Mouse (Mus musculus) midbrain, embryonic 14.5 days (tissue): ENCODE measurements around the gene Paox. TPM values are rescaled to one million over a fixed set of nuclear protein-coding genes. Genes with fewer than 3 reads are reported as not detected.

Experiments
- ATAC-seq: fragments of 200-750 bp; cut with Nextera tagmentation; 2 replicates; pipeline ENCODE4 v1.8.0; 2017; ENCODE audit warnings: moderate number of reproducible peaks, moderate library complexity; ENCODE audit not compliant: low FRiP score, low TSS enrichment
- DNase-seq: peaks from one replicate; pipeline ENCODE4 v3.0.0-alpha.2; 2015
- H3K27ac ChIP-seq: fragments of 300-500 bp; sonication (generic); replicated peaks from 2 replicates; pipeline ENCODE4 v1.5.1; 2014; ENCODE audit warnings: mild to moderate bottlenecking, low read depth, low read length, moderate library complexity
- H3K27me3 ChIP-seq: fragments of 300-500 bp; sonication (generic); 2 replicates; pipeline ENCODE4 v1.6.1; 2014; ENCODE audit warnings: low read length, control low read depth, mixed read lengths; ENCODE audit not compliant: control insufficient read depth, insufficient read depth
- H3K36me3 ChIP-seq: fragments of 300-500 bp; sonication (generic); 2 replicates; pipeline ENCODE4 v1.6.1; 2014; ENCODE audit warnings: low read length, control low read depth; ENCODE audit not compliant: control insufficient read depth, insufficient read depth
- H3K4me1 ChIP-seq: fragments of 300-500 bp; sonication (generic); 2 replicates; pipeline ENCODE4 v1.6.1; 2014; ENCODE audit warnings: mild to moderate bottlenecking, antibody characterized with exemption, low read length, control low read depth; ENCODE audit not compliant: control insufficient read depth, insufficient read depth
- H3K4me2 ChIP-seq: fragments of 300-500 bp; sonication (generic); 2 replicates; pipeline ENCODE4 v1.6.1; 2014; ENCODE audit warnings: mild to moderate bottlenecking, low read length, moderate library complexity
- H3K4me3 ChIP-seq: fragments of 300-500 bp; sonication (generic); replicated peaks from 2 replicates; pipeline ENCODE4 v1.5.1; 2014; ENCODE audit warnings: low read depth, low read length
- H3K9ac ChIP-seq: fragments of 300-500 bp; sonication (generic); replicated peaks from 2 replicates; pipeline ENCODE4 v1.6.1; 2014; ENCODE audit warnings: mild to moderate bottlenecking, low read length, moderate library complexity
- H3K9me3 ChIP-seq: fragments of 300-500 bp; sonication (generic); 2 replicates; pipeline ENCODE4 v1.6.1; 2016; ENCODE audit warnings: low read length, control low read depth, mixed read lengths; ENCODE audit not compliant: control insufficient read depth
- WGBS: fragments of 180-500 bp; shearing (Covaris S2); extraction: QIAGEN DNeasy Blood & Tissue Kit; methylation state at CpG from one replicate; pipeline ENCODE4 v1.1.7; 2014; 5-methylcytosine and 5-hydroxymethylcytosine counted together
- polyA plus RNA-seq: library from polyadenylated mRNA; unstranded; fragments of >200 nt; fragmentation: Nextera tagmentation; extraction: Ambion mirVana; gene quantifications from 2 replicates; pipeline ENCODE4 v1.2.1, GENCODE M21; 2014

Paox gene
- polyA plus RNA-seq, 1 experiment from 2014 or later, result 6.7 TPM

DNA sequence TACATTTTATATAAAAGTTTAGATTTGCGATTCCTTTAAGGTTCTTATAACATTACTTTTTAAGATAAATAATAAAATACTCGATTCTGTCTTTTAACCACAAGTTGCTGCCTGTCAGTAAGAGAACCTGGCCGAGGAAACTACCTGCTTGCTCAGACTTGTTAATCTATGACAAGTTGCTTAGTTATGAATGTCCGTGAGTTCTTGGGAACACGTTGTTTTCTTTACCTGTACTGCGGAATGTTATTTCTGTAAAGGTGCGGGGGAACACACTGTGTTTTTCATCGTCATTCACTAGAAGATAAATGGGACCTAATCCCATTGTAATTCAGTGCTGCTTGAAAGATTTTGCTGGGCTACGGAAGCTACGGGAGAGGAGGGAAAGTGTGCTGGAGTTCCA lies 25.0 kb upstream of the Paox start:
- Histone ChIP-seq H3K4me1 (no peaks in the 10 kb centered on the region), H3K9me3 (no peaks in the 10 kb centered on the region), H3K36me3 (no peaks in the 10 kb centered on the region), H3K27me3 (no peaks in the 10 kb centered on the region), H3K4me3 (no peak overlapping the region), H3K9ac (no peak overlapping the region), H3K27ac (no peak overlapping the region), H3K4me2 (no peak overlapping the region)
- DNase-seq (no peak), ATAC-seq (no peak)
- 66% methylated on average over 10 of the region's 10 CpGs for WGBS

GRCm38 (mm10) chr7:140092924-140093528 lies 22.6 kb upstream of the Paox start, which contains the start of gene Prap1:
TSS of gene Prap1 (plus strand) at chr7:140093395.
- Histone ChIP-seq H3K27me3 (no peaks in the 10 kb centered on the region), H3K4me3 (no peak within 1 kb of the TSS), H3K4me2 (no peak within 1 kb of the TSS), H3K4me1 (no peaks in the 10 kb centered on the region), H3K9ac (no peak within 1 kb of the TSS), H3K27ac (no peak within 1 kb of the TSS), H3K9me3 (no peaks in the 10 kb centered on the region), H3K36me3 (no peaks in the 10 kb centered on the region)
- ATAC-seq (no peak), DNase-seq (no peak)
- 71% methylated on average over 5 of the region's 5 CpGs for WGBS

DNA sequence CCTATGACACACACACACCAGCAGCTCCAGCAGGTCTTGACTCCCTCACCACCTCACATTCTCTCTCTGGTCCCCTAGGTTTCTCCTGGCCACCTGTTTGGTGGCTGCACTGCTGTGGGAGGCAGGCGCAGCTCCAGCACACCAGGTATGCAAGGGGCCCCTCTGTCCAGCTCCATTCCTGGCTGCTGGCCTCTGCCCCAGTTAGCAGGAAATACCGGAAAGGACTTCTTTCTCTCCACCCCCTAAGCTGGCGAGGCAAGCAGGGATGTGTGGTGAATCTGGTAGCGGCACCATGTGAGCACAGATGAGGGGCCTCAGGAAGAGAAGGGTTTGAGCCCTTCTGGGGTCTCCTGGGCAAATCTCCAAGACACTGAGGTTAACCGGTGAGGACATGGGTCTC lies 20.6 kb upstream of the Paox start:
- Histone ChIP-seq H3K27me3 (no peaks in the 10 kb centered on the region), H3K36me3 (no peaks in the 10 kb centered on the region), H3K27ac (no peak overlapping the region), H3K4me1 (no peaks in the 10 kb centered on the region), H3K9ac (no peak overlapping the region), H3K9me3 (no peaks in the 10 kb centered on the region), H3K4me2 (no peak overlapping the region), H3K4me3 (no peak overlapping the region)
- no peak for ATAC-seq
- 67% methylated on average over 5 of the region's 5 CpGs for WGBS
- no peak for DNase-seq

GRCm38 (mm10) chr7:140095556-140095955 lies 20.0 kb upstream of the Paox start:
- no peaks in the 10 kb centered on the region for H3K36me3 ChIP-seq
- no peak overlapping the region for H3K9ac ChIP-seq
- H3K4me2 ChIP-seq, result no peak overlapping the region
- H3K4me3 ChIP-seq, result no peak overlapping the region
- 75% methylated on average over 1 of the region's 1 CpGs for WGBS
- H3K27ac ChIP-seq, result no peak overlapping the region
- DNase-seq (no peak), ATAC-seq (no peak)
- no peaks in the 10 kb centered on the region for H3K4me1 ChIP-seq
- H3K27me3 ChIP-seq, result no peaks in the 10 kb centered on the region
- H3K9me3 ChIP-seq, result no peaks in the 10 kb centered on the region

GRCm38 (mm10) chr7:140096055-140096454 lies 19.5 kb upstream of the Paox start:
- no peak for DNase-seq
- no peak overlapping the region for H3K4me2 ChIP-seq
- no peak overlapping the region for H3K27ac ChIP-seq
- H3K9ac ChIP-seq, result no peak overlapping the region
- no peaks in the 10 kb centered on the region for H3K36me3 ChIP-seq
- no peak overlapping the region for H3K4me3 ChIP-seq
- no peaks in the 10 kb centered on the region for H3K27me3 ChIP-seq
- H3K9me3 ChIP-seq, result no peaks in the 10 kb centered on the region
- no peaks in the 10 kb centered on the region for H3K4me1 ChIP-seq
- ATAC-seq, result no peak

GRCm38 (mm10) chr7:140098466-140098865 lies 17.1 kb upstream of the Paox start:
- peaks cover 8% of the 10 kb centered on the region for H3K4me1 ChIP-seq
- no peak overlapping the region for H3K4me3 ChIP-seq
- ATAC-seq (no peak), DNase-seq (no peak)
- no peak overlapping the region for H3K4me2 ChIP-seq
- 85% methylated on average over 1 of the region's 1 CpGs for WGBS
- H3K27me3 ChIP-seq, result no peaks in the 10 kb centered on the region
- no peak overlapping the region for H3K27ac ChIP-seq
- no peak overlapping the region for H3K9ac ChIP-seq
- no peaks in the 10 kb centered on the region for H3K36me3 ChIP-seq
- H3K9me3 ChIP-seq, result no peaks in the 10 kb centered on the region

- Histone ChIP-seq H3K4me1 (peaks cover 8% of the 10 kb centered on the region), H3K27ac (no peak overlapping the region), H3K27me3 (no peaks in the 10 kb centered on the region), H3K36me3 (peaks cover 16% of the 10 kb centered on the region), H3K4me3 (peak overlapping the region; percentile 35), H3K4me2 (peak overlapping the region; percentile 70), H3K9ac (peak overlapping the region; percentile 60; the same call in 1 of the 2 replicates), H3K9me3 (no peaks in the 10 kb centered on the region)
- ATAC-seq (no peak), DNase-seq (no peak)
- WGBS, result 68% methylated on average over 10 of the region's 10 CpGs
These were observed 14.1 kb upstream of the Paox start for GRCm38 (mm10) chr7:140101498-140101897.

GRCm38 (mm10) chr7:140101993-140102860 lies 13.4 kb upstream of the Paox start, which contains the start of gene Fuom:
TSS of gene Fuom (minus strand) at chr7:140102441.
- no peaks in the 10 kb centered on the region for H3K9me3 ChIP-seq
- peak; percentile 80 for DNase-seq
- peak within 1 kb of the TSS; percentile 35 for H3K4me3 ChIP-seq
- ATAC-seq, result peak; percentile 73; the same call in 1 of the 2 replicates
- under 1% methylated on average over 30 of the region's 30 CpGs for WGBS
- H3K27me3 ChIP-seq, result no peaks in the 10 kb centered on the region
- H3K9ac ChIP-seq, result peak within 1 kb of the TSS; percentile 60
- H3K36me3 ChIP-seq, result peaks cover 22% of the 10 kb centered on the region
- H3K4me1 ChIP-seq, result peaks cover 8% of the 10 kb centered on the region
- H3K4me2 ChIP-seq, result peak within 1 kb of the TSS; percentile 70
- no peak within 1 kb of the TSS for H3K27ac ChIP-seq

DNA sequence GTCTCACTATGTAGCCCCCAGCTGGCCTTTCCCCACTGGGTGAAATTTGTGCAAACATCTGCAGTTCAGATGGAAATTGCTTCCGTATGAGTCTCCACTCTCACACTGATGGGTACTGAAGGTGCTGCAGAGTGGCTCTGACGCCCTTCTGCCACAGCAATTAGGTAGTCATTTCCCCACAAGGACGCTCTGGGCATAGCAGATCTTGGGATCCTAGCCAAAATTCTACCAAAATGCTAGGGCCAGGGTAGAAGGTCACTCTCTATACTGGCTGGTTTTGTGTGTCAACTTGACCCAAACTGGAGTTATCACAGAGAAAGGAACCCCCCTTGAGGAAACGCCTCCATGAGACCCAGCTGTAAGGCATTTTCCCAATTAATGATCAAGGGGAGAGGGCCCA lies 11.6 kb upstream of the Paox start:
- Histone ChIP-seq H3K4me2 (no peak overlapping the region), H3K4me1 (peaks cover 8% of the 10 kb centered on the region), H3K4me3 (no peak overlapping the region), H3K27ac (no peak overlapping the region), H3K9me3 (no peaks in the 10 kb centered on the region), H3K9ac (no peak overlapping the region), H3K27me3 (no peaks in the 10 kb centered on the region), H3K36me3 (peaks cover 37% of the 10 kb centered on the region)
- WGBS, result 90% methylated on average over 4 of the region's 4 CpGs
- no peak for ATAC-seq
- no peak for DNase-seq
